Mouse (Mus musculus) gastrocnemius, adult 18-20 months (tissue): ENCODE results near the gene Myo16. TPM values are rescaled to one million over a fixed set of nuclear protein-coding genes. Genes with fewer than 3 reads are reported as not detected.

ENCODE experiments used
- DNase-seq: peaks from one replicate; pipeline ENCODE4 v3.0.0; 2021; ENCODE audit warnings: low spot score
- total RNA-seq, 2 experiments: library from RNA; stranded (reverse); gene quantifications; 2 replicates each; pipeline ENCODE4 v1.2.3; 2021

The Myo16 gene
- total RNA-seq, 2 experiments from 2014 or later = 0.12 to 0.21 TPM

DNA sequence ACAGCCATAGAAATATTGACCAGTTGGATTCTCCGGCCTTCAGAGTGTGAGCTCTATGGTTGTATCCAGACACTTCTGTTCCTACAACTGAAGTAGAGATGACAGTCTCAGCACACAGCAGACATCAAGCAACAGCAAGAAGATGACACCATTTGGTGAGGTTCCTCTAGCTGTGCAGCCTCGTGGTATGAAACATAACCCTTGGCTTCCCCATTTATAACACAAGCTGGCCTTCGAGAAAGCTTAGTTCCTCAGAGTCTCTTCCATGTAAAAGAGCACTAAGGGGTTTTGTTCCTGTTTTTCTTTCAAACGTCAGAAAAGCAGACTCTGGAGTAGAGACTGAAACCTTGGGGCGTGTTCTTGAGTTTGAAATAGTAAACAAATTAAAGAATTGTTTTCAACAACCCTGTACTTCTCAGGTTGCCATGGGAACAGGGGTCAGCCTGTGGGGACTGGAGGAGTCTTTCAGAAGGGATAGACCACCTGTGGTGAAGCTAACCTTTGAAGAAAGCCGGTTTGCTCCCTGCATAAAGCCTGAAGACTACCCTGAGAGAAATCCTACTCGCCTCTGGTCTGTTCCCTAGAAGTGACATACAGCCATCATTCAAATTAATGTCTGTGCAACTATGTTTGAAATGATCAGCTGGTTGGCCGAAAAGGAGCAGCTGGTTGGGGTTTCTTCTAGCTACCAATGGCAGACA is 510.2 kb downstream of the Myo16 start:
- DNase-seq = no peak

- no peak for DNase-seq
Measured at GRCm38 (mm10) chr8:10664861-10665543, 511.3 kb downstream of the Myo16 start.

- DNase-seq = no peak
Measured at GRCm38 (mm10) chr8:10665821-10666283, 512.1 kb downstream of the Myo16 start.

GRCm38 (mm10) chr8:10671862-10672548 is 518.3 kb downstream of the Myo16 start:
- DNase-seq = no peak

DNA sequence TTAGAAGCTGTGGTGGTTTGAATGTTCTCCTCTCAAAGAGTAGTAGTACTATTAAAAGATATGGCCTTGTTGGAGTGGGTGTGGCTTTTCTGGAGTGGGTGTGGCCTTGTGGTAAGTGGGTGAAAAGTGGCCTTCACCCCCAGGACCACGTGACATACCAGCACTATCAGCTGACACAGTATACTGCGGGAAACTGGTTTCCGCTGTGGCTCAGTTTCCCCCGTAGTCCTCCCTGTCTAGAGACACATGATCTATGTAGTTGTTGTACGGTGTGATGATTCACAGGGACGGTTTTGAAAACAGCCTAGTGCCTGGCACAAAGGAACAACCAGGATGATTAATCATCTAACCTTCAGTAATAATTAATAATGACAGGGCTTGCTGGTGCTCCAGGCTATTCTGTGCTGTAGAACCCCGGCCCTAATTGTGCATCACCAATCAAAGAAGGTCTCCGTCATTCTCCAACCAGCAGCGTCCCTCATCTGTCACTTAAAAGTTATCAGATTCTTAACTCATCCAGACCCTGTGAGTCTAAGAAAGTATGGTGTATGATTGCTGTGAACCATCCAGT is 524.2 kb downstream of the Myo16 start:
- no peak for DNase-seq

- DNase-seq = no peak
Measured at GRCm38 (mm10) chr8:10681926-10682325, 528.2 kb downstream of the Myo16 start.

DNA sequence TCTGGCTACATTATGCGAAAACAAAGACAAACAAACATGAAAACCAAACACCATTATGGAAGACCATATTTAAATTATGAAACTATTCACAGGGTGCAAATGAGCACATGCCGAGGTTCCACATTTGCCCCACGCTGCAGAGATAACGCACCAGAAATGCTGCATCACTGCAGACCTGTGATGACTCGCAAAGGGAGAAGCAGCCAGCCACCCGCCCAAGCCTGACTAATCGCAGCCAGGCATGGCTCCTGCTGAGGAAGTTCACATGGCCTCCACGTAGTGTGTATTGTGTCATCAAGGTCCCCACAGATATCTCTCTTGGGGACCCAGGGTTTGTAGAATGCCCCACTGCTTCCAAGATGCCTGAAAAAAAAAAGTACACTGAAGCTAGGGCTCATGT is 529.4 kb downstream of the Myo16 start:
- no peak for DNase-seq

Other genes starting within 250 kb of the Myo16 start
- gene Lig4, start 176.2 kb upstream of the Myo16 start, total RNA-seq = 1 to 10 TPM; 4.5 to 5.3 TPM
- 1 to 10 TPM; 6.3 to 6.4 TPM for gene Abhd13, start 176.2 kb upstream of the Myo16 start, total RNA-seq
- 1 to 10 TPM in 1 of 2 experiments, under 1 TPM in 1; 0.76 to 1.0 TPM for gene Tnfsf13b, start 147.4 kb upstream of the Myo16 start, total RNA-seq